Mouse (Mus musculus): ENCODE results near the gene Nol12.

GRCm38 (mm10) chr15:78937311-78937710 lies 2.6 kb downstream of the Nol12 start:
- TF ChIP-seq CTCF (conservative IDR thresholded peaks at IDR 0.05 in 1 of 2, IDR thresholded peaks at IDR 0.05 in 1 of 2; ENCODE audit: low read depth in 2 of 2, low read length in 2 of 2) (no peak), EP300 (IDR thresholded peaks at IDR 0.05; ENCODE audit: low read length) (no peak), USF1 (IDR thresholded peaks at IDR 0.05; ENCODE audit: low read depth, low read length) (no peak), NELFE (IDR thresholded peaks at IDR 0.05; ENCODE audit: low read depth, low read length) (no peak), RCOR1 (conservative IDR thresholded peaks at IDR 0.05; ENCODE audit: low read depth, low read length) (no peak), ZNF384 (IDR thresholded peaks at IDR 0.05; ENCODE audit: low read depth, low read length) (no peak), ELF1 (IDR thresholded peaks at IDR 0.05; ENCODE audit: low read depth, low read length) (no peak), CHD2 (IDR thresholded peaks at IDR 0.05; ENCODE audit: low read length) (no peak), POLR2A (IDR thresholded peaks at IDR 0.05; ENCODE audit: low read depth, low read length) (no peak), TCF12 (IDR thresholded peaks at IDR 0.05; ENCODE audit: low read depth, low read length) (no peak), POLR2AphosphoS2 (IDR thresholded peaks at IDR 0.05; ENCODE audit: low read depth, low read length) (no peak), ZC3H11A (IDR thresholded peaks at IDR 0.05; ENCODE audit: low read depth, low read length) (no peak), MAX (IDR thresholded peaks at IDR 0.05; ENCODE audit: low read length) (no peak)
